Mouse (Mus musculus) spleen, postnatal 4 days (tissue): ENCODE data around the gene Notch1.

Source experiments
- DNase-seq, 2 experiments: peaks; one replicate each; pipeline ENCODE4 v3.0.0; 2022; ENCODE audit warnings: low spot score in 2 of 2

The Notch1 gene

GRCm38 (mm10) chr2:26500599-26501370 lies 15.7 kb downstream of the Notch1 start:
- no peak for DNase-seq

- DNase-seq, result no peak
Measured at GRCm38 (mm10) chr2:26500027-26500598, 16.4 kb downstream of the Notch1 start.

GRCm38 (mm10) chr2:26498694-26499093 lies 17.8 kb downstream of the Notch1 start:
- DNase-seq, result no peak

GRCm38 (mm10) chr2:26497861-26498533 lies 18.5 kb downstream of the Notch1 start:
- no peak for DNase-seq

- DNase-seq, result no peak
Measured at GRCm38 (mm10) chr2:26496451-26496850, 20.0 kb downstream of the Notch1 start.

GRCm38 (mm10) chr2:26495701-26496100 lies 20.8 kb downstream of the Notch1 start:
- no peak for DNase-seq

GRCm38 (mm10) chr2:26494991-26495390 lies 21.5 kb downstream of the Notch1 start:
- no peak for DNase-seq

- no peak for DNase-seq
Measured at GRCm38 (mm10) chr2:26494396-26494795, 22.1 kb downstream of the Notch1 start.

- no peak for DNase-seq
Measured at GRCm38 (mm10) chr2:26493021-26493781, 23.3 kb downstream of the Notch1 start.

- DNase-seq, result no peak
Measured at GRCm38 (mm10) chr2:26490760-26491301, 25.6 kb downstream of the Notch1 start.

GRCm38 (mm10) chr2:26488535-26489135 lies 27.8 kb downstream of the Notch1 start:
- no peak for DNase-seq

GRCm38 (mm10) chr2:26487322-26488021 lies 29.0 kb downstream of the Notch1 start:
- DNase-seq, result no peak

- DNase-seq, result no peak
Measured at GRCm38 (mm10) chr2:26486835-26487321, 29.6 kb downstream of the Notch1 start.

GRCm38 (mm10) chr2:26486264-26486810 lies 30.1 kb downstream of the Notch1 start:
- DNase-seq, result no peak

- no peak for DNase-seq
Measured at GRCm38 (mm10) chr2:26485710-26486109, 30.8 kb downstream of the Notch1 start.

- DNase-seq, result no peak
Measured at GRCm38 (mm10) chr2:26485278-26485677, 31.2 kb downstream of the Notch1 start.

- DNase-seq, result no peak
Measured at GRCm38 (mm10) chr2:26484169-26484568, 32.3 kb downstream of the Notch1 start.

- peak; percentile 50 to 76 for DNase-seq
Measured at GRCm38 (mm10) chr2:26483230-26483869, 33.1 kb downstream of the Notch1 start.

GRCm38 (mm10) chr2:26482824-26483223 lies 33.6 kb downstream of the Notch1 start:
- no peak for DNase-seq
